Mouse (Mus musculus): ENCODE data around the gene Tnfsf14. TPM values are rescaled to one million over a fixed set of nuclear protein-coding genes. Genes with fewer than 3 reads are reported as not detected.

Gene Tnfsf14
- total RNA-seq, 1 experiment: 0.13 TPM

- H3K9ac ChIP-seq (ENCODE audit: insufficient read depth, low read depth, low read length, poor library complexity, severe bottlenecking): no peak overlapping the region
- peaks cover 0 to 4% of the 10 kb centered on the region in 2 experiments; a peak in 1 of 4 replicates for H3K4me1 ChIP-seq (ENCODE audit: control insufficient read depth in 2 of 2, insufficient read depth in 2 of 2, low read length in 2 of 2, poor library complexity in 1 of 2)
- TF ChIP-seq MAFK (IDR thresholded peaks at IDR 0.05; ENCODE audit: insufficient read depth, low read depth, low read length) (no peak), HCFC1 (IDR thresholded peaks at IDR 0.05; ENCODE audit: borderline replicate concordance, insufficient read depth, low read length) (no peak)
- no peaks in the 10 kb centered on the region for H3K9me3 ChIP-seq (ENCODE audit: control insufficient read depth, insufficient read depth, low read depth, low read length)
- in situ Hi-C loops (cut with MboI; ENCODE audit: low sequenced_read_pairs in 2 of 2, unreplicated experiment in 2 of 2): no loop called here
- no peak overlapping the region for H3K4me3 ChIP-seq (ENCODE audit: insufficient read depth in 1 of 2, low read depth in 1 of 2, low read length in 2 of 2, poor library complexity in 1 of 2, severe bottlenecking in 1 of 2)
- no peak for DNase-seq (ENCODE audit: low read depth, low spot score)
- H3K36me3 ChIP-seq (ENCODE audit: control insufficient read depth, insufficient read depth, low read length, poor library complexity, severe bottlenecking): no peaks in the 10 kb centered on the region
- no peak overlapping the region for H3K27ac ChIP-seq (ENCODE audit: insufficient read depth, low read depth, low read length, poor library complexity, severe bottlenecking)
These were observed 14.0 kb upstream of the Tnfsf14 start for GRCm38 (mm10) chr17:57207938-57208337.

- Histone ChIP-seq H3K4me3 (ENCODE audit: insufficient read depth in 1 of 2, low read depth in 1 of 2, low read length in 2 of 2, poor library complexity in 1 of 2, severe bottlenecking in 1 of 2) (no peak overlapping the region), H3K9ac (ENCODE audit: insufficient read depth, low read depth, low read length, poor library complexity, severe bottlenecking) (no peak overlapping the region), H3K36me3 (ENCODE audit: control insufficient read depth, insufficient read depth, low read length, poor library complexity, severe bottlenecking) (no peaks in the 10 kb centered on the region), H3K4me1 (ENCODE audit: control insufficient read depth in 2 of 2, insufficient read depth in 2 of 2, low read length in 2 of 2, poor library complexity in 1 of 2) (no peaks in the 10 kb centered on the region), H3K9me3 (ENCODE audit: control insufficient read depth, insufficient read depth, low read depth, low read length) (no peaks in the 10 kb centered on the region), H3K27ac (ENCODE audit: insufficient read depth, low read depth, low read length, poor library complexity, severe bottlenecking) (no peak overlapping the region)
- in situ Hi-C loops (cut with MboI; ENCODE audit: low sequenced_read_pairs in 2 of 2, unreplicated experiment in 2 of 2): no loop called here
- DNase-seq (ENCODE audit: low read depth, low spot score): no peak
- no peak for TF ChIP-seq MAFK (IDR thresholded peaks at IDR 0.05; ENCODE audit: insufficient read depth, low read depth, low read length)
- no peak for TF ChIP-seq HCFC1 (IDR thresholded peaks at IDR 0.05; ENCODE audit: borderline replicate concordance, insufficient read depth, low read length)
- TF ChIP-seq CHD2 (IDR thresholded peaks at IDR 0.05; ENCODE audit: low read depth, low read length): no peak
- TF ChIP-seq ZNF384 (IDR thresholded peaks at IDR 0.05; ENCODE audit: low read depth, low read length): no peak
- TF ChIP-seq ZC3H11A (IDR thresholded peaks at IDR 0.05; ENCODE audit: borderline replicate concordance, low read depth, low read length): no peak
These were observed 8.1 kb upstream of the Tnfsf14 start for GRCm38 (mm10) chr17:57201841-57202724.

- H3K4me1 ChIP-seq (ENCODE audit: control insufficient read depth in 2 of 2, insufficient read depth in 2 of 2, low read length in 2 of 2, poor library complexity in 1 of 2): no peaks in the 10 kb centered on the region
- H3K9ac ChIP-seq (ENCODE audit: insufficient read depth, low read depth, low read length, poor library complexity, severe bottlenecking): no peak overlapping the region
- TF ChIP-seq ZNF384 (IDR thresholded peaks at IDR 0.05; ENCODE audit: low read depth, low read length): no peak
- no peak for TF ChIP-seq MAFK (IDR thresholded peaks at IDR 0.05; ENCODE audit: insufficient read depth, low read depth, low read length)
- no peak for TF ChIP-seq CHD2 (IDR thresholded peaks at IDR 0.05; ENCODE audit: low read depth, low read length)
- TF ChIP-seq HCFC1 (IDR thresholded peaks at IDR 0.05; ENCODE audit: borderline replicate concordance, insufficient read depth, low read length): no peak
- no peak for TF ChIP-seq ZC3H11A (IDR thresholded peaks at IDR 0.05; ENCODE audit: borderline replicate concordance, low read depth, low read length)
- no peak overlapping the region for H3K4me3 ChIP-seq (ENCODE audit: insufficient read depth in 1 of 2, low read depth in 1 of 2, low read length in 2 of 2, poor library complexity in 1 of 2, severe bottlenecking in 1 of 2)
- no peak for DNase-seq (ENCODE audit: low read depth, low spot score)
- in situ Hi-C loops (cut with MboI; ENCODE audit: low sequenced_read_pairs in 2 of 2, unreplicated experiment in 2 of 2): no loop called here
- H3K36me3 ChIP-seq (ENCODE audit: control insufficient read depth, insufficient read depth, low read length, poor library complexity, severe bottlenecking): no peaks in the 10 kb centered on the region
- no peak overlapping the region for H3K27ac ChIP-seq (ENCODE audit: insufficient read depth, low read depth, low read length, poor library complexity, severe bottlenecking)
- H3K9me3 ChIP-seq (ENCODE audit: control insufficient read depth, insufficient read depth, low read depth, low read length): no peaks in the 10 kb centered on the region
These were observed 4.3 kb upstream of the Tnfsf14 start for GRCm38 (mm10) chr17:57198252-57198651.

- no peak for TF ChIP-seq MAFK (IDR thresholded peaks at IDR 0.05; ENCODE audit: insufficient read depth, low read depth, low read length)
- no peak for TF ChIP-seq CHD2 (IDR thresholded peaks at IDR 0.05; ENCODE audit: low read depth, low read length)
- no peak for TF ChIP-seq ZNF384 (IDR thresholded peaks at IDR 0.05; ENCODE audit: low read depth, low read length)
- no peak for TF ChIP-seq ZC3H11A (IDR thresholded peaks at IDR 0.05; ENCODE audit: borderline replicate concordance, low read depth, low read length)
- TF ChIP-seq HCFC1 (IDR thresholded peaks at IDR 0.05; ENCODE audit: borderline replicate concordance, insufficient read depth, low read length): no peak
- DNase-seq (ENCODE audit: low read depth, low spot score): no peak
- in situ Hi-C loops (cut with MboI; ENCODE audit: low sequenced_read_pairs in 2 of 2, unreplicated experiment in 2 of 2): no loop called here
These were observed 1.5 kb upstream of the Tnfsf14 start for GRCm38 (mm10) chr17:57195326-57196010.

More at GRCm38 (mm10) chr17:57195326-57196010, 1.5 kb upstream of the Tnfsf14 start:
- Histone ChIP-seq H3K9me3 (ENCODE audit: control insufficient read depth, insufficient read depth, low read depth, low read length) (no peaks in the 10 kb centered on the region), H3K9ac (ENCODE audit: insufficient read depth, low read depth, low read length, poor library complexity, severe bottlenecking) (no peak overlapping the region), H3K27ac (ENCODE audit: insufficient read depth, low read depth, low read length, poor library complexity, severe bottlenecking) (no peak overlapping the region), H3K4me1 (ENCODE audit: control insufficient read depth in 2 of 2, insufficient read depth in 2 of 2, low read length in 2 of 2, poor library complexity in 1 of 2) (no peaks in the 10 kb centered on the region), H3K36me3 (ENCODE audit: control insufficient read depth, insufficient read depth, low read length, poor library complexity, severe bottlenecking) (no peaks in the 10 kb centered on the region), H3K4me3 (ENCODE audit: insufficient read depth in 1 of 2, low read depth in 1 of 2, low read length in 2 of 2, poor library complexity in 1 of 2, severe bottlenecking in 1 of 2) (no peak overlapping the region)

Data from ES-E14 (cell line).